Mouse (Mus musculus) embryonic fibroblast, embryonic 13.5 days (primary cell): Measurements from ENCODE around the gene Psmb2.

Source experiments
- CTCF ChIP-seq: IDR thresholded peaks from 2 replicates; pipeline ENCODE4 v1.5.1; 2011; ENCODE audit warnings: mild to moderate bottlenecking, control low read depth, low read length, moderate library complexity, borderline replicate concordance; ENCODE audit not compliant: insufficient read depth
- POLR2A ChIP-seq: IDR thresholded peaks from 2 replicates; pipeline ENCODE4 v1.6.1; 2011; ENCODE audit warnings: low read depth, mild to moderate bottlenecking, control low read depth, low read length, moderate library complexity

- no peak for TF ChIP-seq CTCF
- TF ChIP-seq POLR2A = peak; percentile 92
Measured at GRCm38 (mm10) chr4:126677054-126678003, at the start of gene Psmb2.
